Mouse (Mus musculus) stomach, embryonic 14.5 days (tissue): Measurements from ENCODE around the gene Ccdc54. TPM values are rescaled to one million over a fixed set of nuclear protein-coding genes. Genes with fewer than 3 reads are reported as not detected.

Source experiments
- ATAC-seq: fragments of 200-750 bp; cut with Nextera tagmentation; 2 replicates; pipeline ENCODE4 v1.8.0; 2017; ENCODE audit warnings: low read depth, moderate TSS enrichment; ENCODE audit not compliant: insufficient number of reproducible peaks, insufficient read depth, low FRiP score
- H3K27ac ChIP-seq: fragments of 300-500 bp; sonication (generic); 2 replicates; pipeline ENCODE4 v1.5.1; 2014; ENCODE audit warnings: mild to moderate bottlenecking, low read length, moderate library complexity, mixed read lengths
- H3K27me3 ChIP-seq: fragments of 300-500 bp; sonication (generic); 2 replicates; pipeline ENCODE4 v1.6.1; 2014; ENCODE audit warnings: low read length, control low read depth, mixed read lengths; ENCODE audit not compliant: control insufficient read depth, insufficient read depth
- H3K36me3 ChIP-seq: fragments of 300-500 bp; sonication (generic); 2 replicates; pipeline ENCODE4 v1.6.1; 2014; ENCODE audit warnings: mild to moderate bottlenecking, control low read depth, low read length, moderate library complexity, mixed read lengths; ENCODE audit not compliant: control insufficient read depth, insufficient read depth
- H3K4me1 ChIP-seq: fragments of 300-500 bp; sonication (generic); 2 replicates; pipeline ENCODE4 v1.6.1; 2014; ENCODE audit warnings: low read length, control low read depth, mixed read lengths; ENCODE audit not compliant: control insufficient read depth, insufficient read depth
- H3K4me2 ChIP-seq: fragments of 300-500 bp; sonication (generic); replicated peaks from 2 replicates; pipeline ENCODE4 v1.6.1; 2014; ENCODE audit warnings: low read depth, low read length, control low read depth
- H3K4me3 ChIP-seq: fragments of 300-500 bp; sonication (generic); 2 replicates; pipeline ENCODE4 v1.5.1; 2014; ENCODE audit warnings: low read depth, low read length, control low read depth
- H3K9ac ChIP-seq: fragments of 300-500 bp; sonication (generic); replicated peaks from 2 replicates; pipeline ENCODE4 v1.6.1; 2014; ENCODE audit warnings: low read depth, mild to moderate bottlenecking, control low read depth, low read length, moderate library complexity, mixed read lengths
- H3K9me3 ChIP-seq: fragments of 300-500 bp; sonication (generic); 2 replicates; pipeline ENCODE4 v1.6.1; 2016; ENCODE audit warnings: low read depth, low read length, control low read depth; ENCODE audit not compliant: control insufficient read depth
- WGBS: fragments of 180-500 bp; shearing (Covaris S2); extraction: QIAGEN DNeasy Blood & Tissue Kit; methylation state at CpG from one replicate; pipeline ENCODE4 v1.1.7; 2014; 5-methylcytosine and 5-hydroxymethylcytosine counted together
- polyA plus RNA-seq: library from polyadenylated mRNA; unstranded; fragments of >200 nt; fragmentation: Nextera tagmentation; extraction: Ambion mirVana; gene quantifications from 2 replicates; pipeline ENCODE4 v1.2.1, GENCODE M21; 2014

The Ccdc54 gene
- polyA plus RNA-seq, 1 experiment from 2014 or later, result not detected

- no peak overlapping the region for H3K4me3 ChIP-seq
- no peak overlapping the region for H3K27ac ChIP-seq
- H3K4me2 ChIP-seq, result no peak overlapping the region
- no peaks in the 10 kb centered on the region for H3K9me3 ChIP-seq
- WGBS, result 18% methylated on average over 6 of the region's 6 CpGs
- no peaks in the 10 kb centered on the region for H3K36me3 ChIP-seq
- no peaks in the 10 kb centered on the region for H3K4me1 ChIP-seq
- no peak for ATAC-seq
- no peaks in the 10 kb centered on the region for H3K27me3 ChIP-seq
- H3K9ac ChIP-seq, result no peak overlapping the region
Measured at GRCm38 (mm10) chr16:50596679-50597078, 5.7 kb upstream of the Ccdc54 start.

DNA sequence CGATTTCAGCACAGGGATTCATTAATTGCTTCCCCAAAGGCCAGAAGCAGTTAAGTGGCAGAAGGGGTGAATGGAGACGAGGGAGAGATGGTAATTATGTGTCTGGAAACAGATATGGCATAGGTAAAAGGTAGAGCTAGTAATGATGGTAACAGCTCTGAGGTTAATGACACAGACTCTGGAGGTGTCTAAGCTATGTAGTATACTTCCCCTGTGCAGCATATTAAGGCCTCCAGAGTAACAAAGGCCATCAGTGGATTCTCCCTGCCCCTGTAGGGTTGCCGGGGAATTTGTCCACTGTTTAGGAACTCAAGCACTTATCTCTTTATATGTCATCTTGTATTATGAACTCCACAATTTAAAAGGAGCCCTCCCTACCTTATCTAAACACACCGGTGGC lies 5.2 kb upstream of the Ccdc54 start:
- ATAC-seq, result no peak
- H3K4me1 ChIP-seq, result no peaks in the 10 kb centered on the region
- H3K4me2 ChIP-seq, result no peak overlapping the region
- WGBS, result 38% methylated on average over 4 of the region's 4 CpGs
- H3K27ac ChIP-seq, result no peak overlapping the region
- no peak overlapping the region for H3K4me3 ChIP-seq
- H3K9ac ChIP-seq, result no peak overlapping the region
- no peaks in the 10 kb centered on the region for H3K9me3 ChIP-seq
- H3K36me3 ChIP-seq, result no peaks in the 10 kb centered on the region
- H3K27me3 ChIP-seq, result no peaks in the 10 kb centered on the region

GRCm38 (mm10) chr16:50594876-50595275 lies 3.9 kb upstream of the Ccdc54 start:
- Histone ChIP-seq H3K27me3 (no peaks in the 10 kb centered on the region), H3K27ac (no peak overlapping the region), H3K9ac (no peak overlapping the region), H3K4me2 (no peak overlapping the region), H3K9me3 (no peaks in the 10 kb centered on the region), H3K4me3 (no peak overlapping the region), H3K36me3 (no peaks in the 10 kb centered on the region), H3K4me1 (no peaks in the 10 kb centered on the region)
- 81% methylated on average over 1 of the region's 1 CpGs for WGBS
- no peak for ATAC-seq

DNA sequence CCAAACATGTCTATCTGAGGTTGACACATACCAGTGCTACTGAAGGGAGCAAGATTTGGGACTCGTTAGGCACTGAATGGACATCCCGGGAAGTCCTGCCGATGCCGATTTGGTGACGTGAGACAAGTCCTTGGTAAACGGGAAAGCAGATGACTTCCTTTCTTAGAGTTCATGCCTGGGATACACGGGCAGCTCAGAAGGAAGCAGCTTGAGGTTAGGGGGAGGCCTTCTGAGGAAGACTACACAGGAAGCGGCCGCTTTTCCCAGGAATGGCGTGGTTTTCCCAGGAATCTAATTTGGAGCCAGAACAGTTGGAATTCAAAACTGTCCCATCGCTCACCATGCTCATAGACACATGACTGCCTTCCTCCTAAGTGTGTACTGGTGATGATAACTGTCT lies 2.4 kb upstream of the Ccdc54 start:
- Histone ChIP-seq H3K27ac (no peak overlapping the region), H3K9me3 (no peaks in the 10 kb centered on the region), H3K4me1 (no peaks in the 10 kb centered on the region), H3K9ac (no peak overlapping the region), H3K4me3 (no peak overlapping the region), H3K4me2 (no peak overlapping the region), H3K36me3 (no peaks in the 10 kb centered on the region), H3K27me3 (no peaks in the 10 kb centered on the region)
- 90% methylated on average over 11 of the region's 11 CpGs for WGBS
- no peak for ATAC-seq

GRCm38 (mm10) chr16:50589574-50590151 lies 1.3 kb downstream of the Ccdc54 start:
- no peak for ATAC-seq
- Histone ChIP-seq H3K4me3 (no peak overlapping the region), H3K36me3 (no peaks in the 10 kb centered on the region), H3K4me1 (no peaks in the 10 kb centered on the region), H3K9me3 (no peaks in the 10 kb centered on the region), H3K9ac (no peak overlapping the region), H3K27me3 (no peaks in the 10 kb centered on the region), H3K4me2 (no peak overlapping the region), H3K27ac (no peak overlapping the region)
- 75% methylated on average over 11 of the region's 11 CpGs for WGBS

GRCm38 (mm10) chr16:50588191-50588590 lies 2.8 kb downstream of the Ccdc54 start:
- ATAC-seq, result no peak
- Histone ChIP-seq H3K36me3 (no peaks in the 10 kb centered on the region), H3K9me3 (no peaks in the 10 kb centered on the region), H3K9ac (no peak overlapping the region), H3K4me1 (no peaks in the 10 kb centered on the region), H3K27me3 (no peaks in the 10 kb centered on the region), H3K27ac (no peak overlapping the region), H3K4me3 (no peak overlapping the region), H3K4me2 (no peak overlapping the region)
- 67% methylated on average over 1 of the region's 1 CpGs for WGBS

DNA sequence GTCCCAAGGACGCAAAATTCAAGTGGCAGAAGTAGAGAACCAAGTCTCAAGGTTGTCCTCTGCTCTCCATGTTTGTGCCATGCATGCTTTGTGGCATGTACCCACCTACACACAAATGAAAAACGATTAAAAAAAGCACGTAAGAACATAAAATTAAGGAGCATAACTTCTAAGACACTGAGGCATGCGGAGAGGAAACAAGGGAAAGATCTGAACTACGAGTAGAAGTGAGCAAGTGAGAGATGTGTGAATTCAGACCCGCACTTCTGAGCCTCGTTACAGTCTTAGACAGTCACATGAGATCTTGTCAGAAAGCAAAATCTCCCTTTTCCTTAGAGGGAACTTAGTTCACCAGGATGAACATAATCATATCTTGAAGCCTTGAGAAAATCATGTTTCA lies 3.8 kb downstream of the Ccdc54 start:
- H3K27me3 ChIP-seq, result no peaks in the 10 kb centered on the region
- 86% methylated on average over 7 of the region's 7 CpGs for WGBS
- ATAC-seq, result no peak

GRCm38 (mm10) chr16:50578361-50578760 lies 12.6 kb downstream of the Ccdc54 start:
- no peaks in the 10 kb centered on the region for H3K36me3 ChIP-seq
- H3K9me3 ChIP-seq, result no peaks in the 10 kb centered on the region
- no peaks in the 10 kb centered on the region for H3K27me3 ChIP-seq
- WGBS, result 75% methylated on average over 6 of the region's 6 CpGs
- ATAC-seq, result no peak
- H3K4me1 ChIP-seq, result no peaks in the 10 kb centered on the region
- H3K27ac ChIP-seq, result no peak overlapping the region
- no peak overlapping the region for H3K4me3 ChIP-seq
- no peak overlapping the region for H3K4me2 ChIP-seq
- H3K9ac ChIP-seq, result no peak overlapping the region

More for the DNA sequence above, 3.8 kb downstream of the Ccdc54 start:
- Histone ChIP-seq H3K36me3 (no peaks in the 10 kb centered on the region), H3K4me3 (no peak overlapping the region), H3K4me2 (no peak overlapping the region), H3K4me1 (no peaks in the 10 kb centered on the region), H3K9ac (no peak overlapping the region), H3K27ac (no peak overlapping the region), H3K9me3 (no peaks in the 10 kb centered on the region)

GRCm38 (mm10) chr16:50572557-50572956 lies 18.4 kb downstream of the Ccdc54 start:
- no peak for ATAC-seq
- Histone ChIP-seq H3K27ac (no peak overlapping the region), H3K4me1 (no peaks in the 10 kb centered on the region), H3K27me3 (no peaks in the 10 kb centered on the region), H3K36me3 (no peaks in the 10 kb centered on the region), H3K4me3 (no peak overlapping the region), H3K9ac (no peak overlapping the region), H3K4me2 (no peak overlapping the region), H3K9me3 (no peaks in the 10 kb centered on the region)
- 62% methylated on average over 13 of the region's 13 CpGs for WGBS
